Mouse (Mus musculus) cerebellum, adult 11 months (tissue): Measurements from ENCODE around the gene Ugcg.
"Not testable (repeated sequence)": the region's sequence is repeated elsewhere in the genome, so short reads cannot be mapped to it uniquely, and the experiment has no call there.

Experiments used
- DNase-seq: peaks from one replicate; pipeline ENCODE4 v3.0.0; 2022

Gene Ugcg

GRCm38 (mm10) chr4:59260871-59261515 lies 71.9 kb downstream of the Ugcg start:
- DNase-seq: no peak

GRCm38 (mm10) chr4:59261582-59261981 lies 72.5 kb downstream of the Ugcg start:
- DNase-seq: not testable (repeated sequence)

- DNase-seq: no peak
Observed at GRCm38 (mm10) chr4:59262156-59262555, 73.1 kb downstream of the Ugcg start.

- no peak for DNase-seq
Observed at GRCm38 (mm10) chr4:59263418-59263817, 74.4 kb downstream of the Ugcg start.

GRCm38 (mm10) chr4:59264611-59265095 lies 75.6 kb downstream of the Ugcg start:
- DNase-seq: no peak

GRCm38 (mm10) chr4:59265182-59265581 lies 76.1 kb downstream of the Ugcg start:
- no peak for DNase-seq

GRCm38 (mm10) chr4:59265631-59266030 lies 76.6 kb downstream of the Ugcg start:
- DNase-seq: no peak
